Mouse (Mus musculus) cerebellum, adult 11-12 months (tissue): ENCODE measurements around the gene Fermt2.
A peak's percentile ranks its signal among the peaks of the same experiment; 100 is the strongest.

ENCODE experiments used
- DNase-seq: peaks from one replicate; pipeline ENCODE4 v3.0.0; 2022

Fermt2 gene

DNA sequence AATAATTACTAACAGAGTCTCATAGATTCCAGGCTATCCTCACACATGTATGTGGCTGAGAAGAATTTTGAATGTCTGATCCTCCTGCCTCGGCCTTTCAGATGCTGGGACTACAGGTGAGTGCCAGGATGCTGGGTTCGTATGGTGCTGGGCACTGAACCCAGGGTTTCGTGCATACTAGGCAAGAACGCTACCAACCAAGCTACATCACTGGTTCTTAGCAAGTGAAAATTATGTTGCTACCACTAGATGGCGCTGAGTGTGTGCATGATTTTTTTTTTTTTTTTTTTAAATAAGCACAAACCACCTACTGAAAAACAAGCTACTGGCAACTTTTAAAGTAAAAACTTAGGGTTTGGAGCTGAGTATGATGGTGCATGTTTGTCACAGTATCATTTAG, 106.7 kb downstream of the Fermt2 start:
- DNase-seq, result peak; percentile 18

GRCm38 (mm10) chr14:45422371-45422770, 107.5 kb downstream of the Fermt2 start:
- DNase-seq, result peak; percentile 19

DNA sequence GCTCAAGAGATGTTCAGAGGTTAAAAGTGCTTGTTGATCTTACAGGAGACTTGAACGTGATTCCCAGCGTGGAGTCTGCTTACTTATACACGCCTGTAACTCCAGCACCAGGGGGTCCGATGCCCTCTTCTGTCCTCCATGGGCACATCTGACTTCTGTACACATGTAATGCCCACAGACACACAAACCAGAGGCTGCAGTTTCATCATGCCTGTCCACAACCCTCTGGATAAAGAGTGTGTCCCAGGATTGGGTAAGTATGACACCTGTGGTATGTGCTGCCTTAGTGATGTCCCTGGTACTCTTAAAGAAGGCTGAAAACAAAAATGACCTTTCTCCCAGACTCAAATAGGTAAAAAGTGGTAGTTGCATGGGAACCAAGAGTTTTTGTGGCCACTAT, 110.6 kb downstream of the Fermt2 start:
- DNase-seq, result no peak

- DNase-seq, result no peak
Observed at GRCm38 (mm10) chr14:45418553-45418952, 111.4 kb downstream of the Fermt2 start.

- no peak for DNase-seq
Observed at GRCm38 (mm10) chr14:45416265-45416664, 113.7 kb downstream of the Fermt2 start.
